Mouse (Mus musculus) liver, adult 2 months (tissue): ENCODE measurements around the gene Fis1.

Experiments used
- CTCF ChIP-seq: fragments of 200-500 bp; IDR thresholded peaks from 2 replicates; pipeline ENCODE4 v1.5.1; 2011; ENCODE audit warnings: low read depth, low read length, control low read depth
- POLR2A ChIP-seq: fragments of 200-500 bp; IDR thresholded peaks from 2 replicates; pipeline ENCODE4 v1.6.1; 2011; ENCODE audit warnings: low read length, control low read depth; ENCODE audit not compliant: insufficient read depth; ENCODE audit errors: extremely low read depth

- TF ChIP-seq POLR2A (no peak), CTCF (no peak)
Observed at GRCm38 (mm10) chr5:136914183-136914582, 38.9 kb upstream of the Fis1 start.
